Mouse (Mus musculus): Measurements from ENCODE around the gene Phf21b. TPM values are rescaled to one million over a fixed set of nuclear protein-coding genes. Genes with fewer than 3 reads are reported as not detected.
"Not testable (repeated sequence)": the region's sequence is repeated elsewhere in the genome, so short reads cannot be mapped to it uniquely, and the experiment has no call there.

The Phf21b gene
- polyA plus RNA-seq (2012; fragmentation: generic; extraction: Trizol) = 0.18 TPM

GRCm38 (mm10) chr15:84856006-84856995 lies at the start of gene Phf21b:
TSS of gene Phf21b (minus strand) at chr15:84856049.
- H3K27me3 ChIP-seq (ENCODE audit: control insufficient read depth, insufficient read depth, insufficient read length) = peaks cover 51% of the 10 kb centered on the region
- H3K36me3 ChIP-seq (ENCODE audit: control insufficient read depth, insufficient read depth) = no peaks in the 10 kb centered on the region
- peak within 1 kb of the TSS; percentile 33 for H3K4me3 ChIP-seq
- TF ChIP-seq REST (IDR thresholded peaks at IDR 0.05; ENCODE audit: insufficient read depth, insufficient read length) = no peak
- TF ChIP-seq POLR2AphosphoS2 (IDR thresholded peaks at IDR 0.05; ENCODE audit: insufficient read length, low read depth) = peak; percentile 30
- TF ChIP-seq POLR2A (IDR thresholded peaks at IDR 0.05; ENCODE audit: insufficient read length, low read depth) = peak; percentile 65
- no peaks in the 10 kb centered on the region for H3K79me2 ChIP-seq (ENCODE audit: control insufficient read depth, insufficient read depth)
- H3ac ChIP-seq (ENCODE audit: control insufficient read depth, insufficient read length) = peak within 1 kb of the TSS; percentile 31
- peak within 1 kb of the TSS; percentile 100 for H3K4me2 ChIP-seq (ENCODE audit: low read depth)

- no peak overlapping the region for H3K4me3 ChIP-seq
- no peak for TF ChIP-seq REST (IDR thresholded peaks at IDR 0.05; ENCODE audit: insufficient read depth, insufficient read length)
- TF ChIP-seq E2F4 (IDR thresholded peaks at IDR 0.05; ENCODE audit: insufficient read depth) = no peak
- no peak for TF ChIP-seq MAX (IDR thresholded peaks at IDR 0.05; ENCODE audit: low read depth)
- no peak for TF ChIP-seq POLR2AphosphoS2 (IDR thresholded peaks at IDR 0.05; ENCODE audit: insufficient read length, low read depth)
- no peak for TF ChIP-seq POLR2A (IDR thresholded peaks at IDR 0.05; ENCODE audit: insufficient read length, low read depth)
- no peak for TF ChIP-seq TCF12 (IDR thresholded peaks at IDR 0.05; ENCODE audit: insufficient read depth, poor library complexity, severe bottlenecking)
- TF ChIP-seq USF1 (IDR thresholded peaks at IDR 0.05; ENCODE audit: low read depth) = no peak
- no peak for TF ChIP-seq CEBPB (IDR thresholded peaks at IDR 0.05; ENCODE audit: insufficient read depth, poor library complexity, severe bottlenecking)
- no peak for TF ChIP-seq SRF (IDR thresholded peaks at IDR 0.05; ENCODE audit: control insufficient read depth, insufficient read length, low read depth)
- TF ChIP-seq MYOG (IDR thresholded peaks at IDR 0.05; ENCODE audit: control insufficient read depth in 1 of 3, insufficient read depth in 1 of 3, insufficient read length in 2 of 3, low read depth in 2 of 3) = no peak
- TF ChIP-seq MYOD1 (IDR thresholded peaks at IDR 0.05; ENCODE audit: control insufficient read depth in 1 of 3, insufficient read length in 2 of 3, low read depth in 2 of 3) = no peak
- TF ChIP-seq TCF3 (IDR thresholded peaks at IDR 0.05; ENCODE audit: insufficient read length, low read depth) = no peak
- no peaks in the 10 kb centered on the region for H3K36me3 ChIP-seq (ENCODE audit: control insufficient read depth, insufficient read depth)
- H3K4me2 ChIP-seq (ENCODE audit: low read depth) = no peak overlapping the region
- H3ac ChIP-seq (ENCODE audit: control insufficient read depth, insufficient read length) = no peak overlapping the region
- H3K79me2 ChIP-seq (ENCODE audit: control insufficient read depth, insufficient read depth) = no peaks in the 10 kb centered on the region
- peaks cover 49% of the 10 kb centered on the region for H3K27me3 ChIP-seq (ENCODE audit: control insufficient read depth, insufficient read depth, insufficient read length)
These were observed 48.1 kb upstream of the Phf21b start for GRCm38 (mm10) chr15:84903843-84904385.

DNA sequence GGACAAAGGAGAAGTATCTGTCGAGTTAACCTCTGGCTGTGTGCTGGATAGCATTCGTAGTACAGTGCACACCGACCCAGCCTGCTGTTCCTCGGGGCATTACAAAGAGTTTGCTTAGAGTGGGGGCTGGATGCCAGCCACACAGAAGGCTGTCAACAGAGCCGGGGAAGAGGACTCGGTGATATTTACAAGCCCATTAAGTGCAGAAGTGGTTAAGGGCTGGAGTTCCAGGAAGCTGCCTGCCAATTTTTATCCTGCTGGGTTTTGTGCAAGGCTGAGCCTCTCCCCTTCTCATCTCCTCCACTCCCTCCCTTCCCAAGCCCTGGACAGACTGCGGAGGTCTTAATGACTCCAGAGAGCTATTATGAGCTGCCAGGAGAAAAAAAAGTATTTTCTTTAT lies 42.2 kb upstream of the Phf21b start:
- Histone ChIP-seq H3K79me2 (ENCODE audit: control insufficient read depth, insufficient read depth) (no peaks in the 10 kb centered on the region), H3ac (ENCODE audit: control insufficient read depth, insufficient read length) (no peak overlapping the region), H3K4me3 (no peak overlapping the region), H3K4me2 (ENCODE audit: low read depth) (no peak overlapping the region), H3K27me3 (ENCODE audit: control insufficient read depth, insufficient read depth, insufficient read length) (peaks cover 42% of the 10 kb centered on the region), H3K36me3 (ENCODE audit: control insufficient read depth, insufficient read depth) (no peaks in the 10 kb centered on the region)
- no peak for TF ChIP-seq REST (IDR thresholded peaks at IDR 0.05; ENCODE audit: insufficient read depth, insufficient read length)

DNA sequence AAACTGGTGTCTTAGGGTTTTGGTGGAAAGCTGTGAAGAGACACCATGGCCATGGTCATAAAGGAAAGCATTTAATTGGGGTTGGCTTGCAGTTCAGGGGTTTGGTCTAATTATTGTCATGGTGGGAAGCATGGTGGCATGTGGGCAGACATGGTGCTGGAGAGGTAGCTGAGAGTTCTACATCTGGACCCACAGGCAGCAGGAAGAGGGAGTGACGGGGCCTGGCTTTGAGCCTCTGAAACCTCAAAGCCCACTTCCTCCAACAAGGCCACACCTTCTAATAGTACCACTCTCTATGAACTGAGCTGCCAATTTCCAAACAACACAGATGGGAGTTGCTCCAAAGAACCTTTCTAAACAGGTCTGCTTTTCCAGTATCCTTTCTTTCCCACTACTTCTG lies 40.8 kb upstream of the Phf21b start:
- H3K4me2 ChIP-seq (ENCODE audit: low read depth) = no peak overlapping the region
- no peak overlapping the region for H3ac ChIP-seq (ENCODE audit: control insufficient read depth, insufficient read length)
- H3K36me3 ChIP-seq (ENCODE audit: control insufficient read depth, insufficient read depth) = no peaks in the 10 kb centered on the region
- H3K4me3 ChIP-seq = no peak overlapping the region
- H3K27me3 ChIP-seq (ENCODE audit: control insufficient read depth, insufficient read depth, insufficient read length) = peaks cover 36% of the 10 kb centered on the region
- no peak for TF ChIP-seq REST (IDR thresholded peaks at IDR 0.05; ENCODE audit: insufficient read depth, insufficient read length)
- no peak for TF ChIP-seq MYOD1 (IDR thresholded peaks at IDR 0.05; ENCODE audit: control insufficient read depth in 1 of 3, insufficient read length in 2 of 3, low read depth in 2 of 3)
- no peaks in the 10 kb centered on the region for H3K79me2 ChIP-seq (ENCODE audit: control insufficient read depth, insufficient read depth)

- H3K27me3 ChIP-seq (ENCODE audit: control insufficient read depth, insufficient read depth, insufficient read length) = peaks cover 32% of the 10 kb centered on the region
- not testable (repeated sequence) for H3K4me3 ChIP-seq; H3K36me3 ChIP-seq (ENCODE audit: control insufficient read depth, insufficient read depth); H3K79me2 ChIP-seq (ENCODE audit: control insufficient read depth, insufficient read depth); H3ac ChIP-seq (ENCODE audit: control insufficient read depth, insufficient read length); H3K4me2 ChIP-seq (ENCODE audit: low read depth)
These were observed 40.4 kb upstream of the Phf21b start for GRCm38 (mm10) chr15:84896216-84896615.

GRCm38 (mm10) chr15:84891658-84892057 lies 35.8 kb upstream of the Phf21b start:
- Histone ChIP-seq H3ac (ENCODE audit: control insufficient read depth, insufficient read length) (no peak overlapping the region), H3K36me3 (ENCODE audit: control insufficient read depth, insufficient read depth) (no peaks in the 10 kb centered on the region), H3K27me3 (ENCODE audit: control insufficient read depth, insufficient read depth, insufficient read length) (peaks cover 13% of the 10 kb centered on the region), H3K4me3 (no peak overlapping the region), H3K4me2 (ENCODE audit: low read depth) (no peak overlapping the region), H3K79me2 (ENCODE audit: control insufficient read depth, insufficient read depth) (no peaks in the 10 kb centered on the region)
- TF ChIP-seq POLR2AphosphoS2 (IDR thresholded peaks at IDR 0.05; ENCODE audit: insufficient read length, low read depth) = no peak
- no peak for TF ChIP-seq REST (IDR thresholded peaks at IDR 0.05; ENCODE audit: insufficient read depth, insufficient read length)
- TF ChIP-seq TCF3 (IDR thresholded peaks at IDR 0.05; ENCODE audit: insufficient read length, low read depth) = no peak
- TF ChIP-seq TCF12 (IDR thresholded peaks at IDR 0.05; ENCODE audit: insufficient read depth, poor library complexity, severe bottlenecking) = no peak
- no peak for TF ChIP-seq POLR2A (IDR thresholded peaks at IDR 0.05; ENCODE audit: insufficient read length, low read depth)
- no peak for TF ChIP-seq MYOD1 (IDR thresholded peaks at IDR 0.05; ENCODE audit: control insufficient read depth in 1 of 3, insufficient read length in 2 of 3, low read depth in 2 of 3)
- TF ChIP-seq MYOG (IDR thresholded peaks at IDR 0.05; ENCODE audit: control insufficient read depth in 1 of 3, insufficient read depth in 1 of 3, insufficient read length in 2 of 3, low read depth in 2 of 3) = no peak
- no peak for TF ChIP-seq USF1 (IDR thresholded peaks at IDR 0.05; ENCODE audit: low read depth)
- no peak for TF ChIP-seq E2F4 (IDR thresholded peaks at IDR 0.05; ENCODE audit: insufficient read depth)
- TF ChIP-seq MAX (IDR thresholded peaks at IDR 0.05; ENCODE audit: low read depth) = no peak
- TF ChIP-seq CEBPB (IDR thresholded peaks at IDR 0.05; ENCODE audit: insufficient read depth, poor library complexity, severe bottlenecking) = no peak
- TF ChIP-seq SRF (IDR thresholded peaks at IDR 0.05; ENCODE audit: control insufficient read depth, insufficient read length, low read depth) = no peak
